Mouse (Mus musculus) lung, adult 2 months (tissue): ENCODE measurements around the gene Smpd3. TPM values are rescaled to one million over a fixed set of nuclear protein-coding genes. Genes with fewer than 3 reads are reported as not detected.
A peak's percentile ranks its signal among the peaks of the same experiment; 100 is the strongest.
"Not testable (repeated sequence)": the region's sequence is repeated elsewhere in the genome, so short reads cannot be mapped to it uniquely, and the experiment has no call there.

ENCODE experiments used
- DNase-seq: peaks from one replicate; pipeline ENCODE4 v3.0.0; 2022
- H3K4me1 ChIP-seq: fragments of 200-500 bp; 2 replicates; pipeline ENCODE4 v1.6.1; 2011; ENCODE audit warnings: low read length; ENCODE audit not compliant: control insufficient read depth, insufficient read depth
- H3K4me3 ChIP-seq: fragments of 200-500 bp; replicated peaks from 2 replicates; pipeline ENCODE3; 2011; ENCODE audit warnings: low read depth, mild to moderate bottlenecking, control low read depth, low read length; ENCODE audit errors: extremely low read depth
- CTCF ChIP-seq: fragments of 200-500 bp; IDR thresholded peaks from 2 replicates; pipeline ENCODE4 v1.5.1; 2011; ENCODE audit warnings: mild to moderate bottlenecking, low read length, control low read depth; ENCODE audit not compliant: insufficient read depth
- POLR2A ChIP-seq: fragments of 200-500 bp; IDR thresholded peaks from 2 replicates; pipeline ENCODE4 v1.6.1; 2011; ENCODE audit warnings: low read depth, mild to moderate bottlenecking, control low read depth, low read length, borderline replicate concordance; ENCODE audit errors: extremely low read depth
- WGBS: fragments of 180-500 bp; shearing (Covaris S2); methylation state at CpG from one replicate; pipeline ENCODE4 v1.1.7; 2018; 5-methylcytosine and 5-hydroxymethylcytosine counted together
- polyA plus RNA-seq: library from polyadenylated mRNA; depleted of rRNA; stranded (reverse); fragments of >200 nt; gene quantifications from 2 replicates; pipeline ENCODE4 v1.2.3, GENCODE M21; 2012

The Smpd3 gene
- polyA plus RNA-seq, 1 experiment: 7.6 TPM

DNA sequence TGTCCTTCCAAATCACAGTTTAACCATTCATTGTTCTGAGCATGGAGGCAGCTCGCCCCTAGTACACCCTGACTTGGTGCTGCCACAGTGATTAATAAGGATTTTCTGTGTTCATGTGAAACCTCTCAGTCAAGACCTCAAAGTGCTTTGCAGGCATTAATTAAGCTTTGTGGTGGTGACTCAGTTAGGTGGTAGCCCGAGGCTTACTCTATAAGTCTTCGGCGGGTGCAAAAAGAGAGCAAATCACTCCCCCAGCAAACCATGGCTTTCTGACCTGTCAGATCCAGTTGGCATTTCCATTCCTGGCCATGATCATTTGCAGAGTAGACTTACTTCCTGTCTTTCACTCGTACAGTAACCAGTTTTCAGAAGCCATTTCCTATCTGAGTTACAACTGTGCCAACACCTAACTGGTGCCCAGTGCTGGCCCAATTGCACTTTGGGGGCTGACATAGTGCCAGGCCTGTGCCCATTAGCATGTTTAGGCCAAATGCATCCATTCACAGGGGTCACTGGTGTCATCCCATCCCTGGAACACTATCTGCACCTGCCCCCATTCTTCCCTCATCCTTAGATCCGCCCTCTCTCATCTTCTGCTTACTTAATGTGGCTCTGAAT is 24.6 kb downstream of the Smpd3 start:
- TF ChIP-seq POLR2A: no peak
- no peak for TF ChIP-seq CTCF

GRCm38 (mm10) chr8:106311967-106312366 is 25.8 kb downstream of the Smpd3 start:
- WGBS: 100% methylated on average over 1 of the region's 1 CpGs
- no peak for TF ChIP-seq CTCF
- no peak for TF ChIP-seq POLR2A

More for the DNA sequence above, 24.6 kb downstream of the Smpd3 start:
- WGBS: 81% methylated on average over 6 of the region's 6 CpGs
- Histone ChIP-seq H3K4me1 (0 out of 2 replicates have a peak, but pooled peaks cover 4% of the 10 kb centered on the region), H3K4me3 (no peak overlapping the region)
- DNase-seq: no peak

DNA sequence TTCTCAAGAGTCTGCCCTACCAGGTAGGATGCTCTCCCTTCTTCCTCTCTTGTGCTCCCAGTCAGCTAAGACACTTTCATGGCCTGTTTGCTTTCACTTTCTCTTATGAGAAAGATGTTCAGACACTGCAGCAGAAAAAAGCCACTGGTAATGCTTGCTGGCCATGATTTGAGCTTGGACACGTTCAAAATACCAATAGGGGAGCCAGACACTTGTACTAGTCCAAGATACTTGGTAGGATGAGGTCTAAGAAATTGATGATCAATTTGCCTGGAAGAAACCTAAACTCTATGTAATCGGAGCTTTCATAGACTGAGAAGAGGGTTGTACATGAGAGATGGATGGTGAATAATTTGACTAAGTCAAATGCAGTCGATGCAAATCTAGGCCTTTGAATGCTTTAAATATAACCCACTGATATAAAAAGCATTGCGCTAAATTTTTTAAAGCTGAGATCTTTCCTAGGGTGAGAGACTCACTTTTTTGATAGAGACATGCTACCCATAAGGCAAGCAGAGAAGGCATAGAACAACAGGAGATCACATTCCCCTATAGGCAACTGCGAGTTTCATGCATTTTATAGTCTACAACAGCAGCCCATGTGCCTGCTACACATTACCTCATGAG is 27.6 kb downstream of the Smpd3 start:
- Histone ChIP-seq H3K4me1 (peaks cover 10% of the 10 kb centered on the region; the same call in 1 of the 2 replicates), H3K4me3 (no peak overlapping the region)
- DNase-seq: no peak
- TF ChIP-seq POLR2A (no peak), CTCF (no peak)
- WGBS: 87% methylated on average over 5 of the region's 5 CpGs

More at GRCm38 (mm10) chr8:106311967-106312366, 25.8 kb downstream of the Smpd3 start:
- Histone ChIP-seq H3K4me3 (no peak overlapping the region), H3K4me1 (peaks cover 10% of the 10 kb centered on the region; the same call in 1 of the 2 replicates)
- DNase-seq: no peak

GRCm38 (mm10) chr8:106308082-106308786 is 29.6 kb downstream of the Smpd3 start:
- peak; percentile 29 for DNase-seq
- 21% methylated on average over 6 of the region's 6 CpGs for WGBS
- H3K4me3 ChIP-seq: not testable (repeated sequence)

GRCm38 (mm10) chr8:106307586-106307985 is 30.2 kb downstream of the Smpd3 start:
- no peak for TF ChIP-seq CTCF
- no peak for TF ChIP-seq POLR2A
- peak; percentile 20 for DNase-seq
- H3K4me1 ChIP-seq: peaks cover 10% of the 10 kb centered on the region; the same call in 1 of the 2 replicates
- H3K4me3 ChIP-seq: no peak overlapping the region
- 30% methylated on average over 2 of the region's 2 CpGs for WGBS

More at GRCm38 (mm10) chr8:106308082-106308786, 29.6 kb downstream of the Smpd3 start:
- H3K4me1 ChIP-seq: peaks cover 10% of the 10 kb centered on the region; the same call in 1 of the 2 replicates

- not testable (repeated sequence) for DNase-seq, H3K4me3 ChIP-seq
- H3K4me1 ChIP-seq: peaks cover 10% of the 10 kb centered on the region; the same call in 1 of the 2 replicates
- WGBS: 65% methylated on average over 2 of the region's 2 CpGs
Measured at GRCm38 (mm10) chr8:106306711-106307248, 31.0 kb downstream of the Smpd3 start.

DNA sequence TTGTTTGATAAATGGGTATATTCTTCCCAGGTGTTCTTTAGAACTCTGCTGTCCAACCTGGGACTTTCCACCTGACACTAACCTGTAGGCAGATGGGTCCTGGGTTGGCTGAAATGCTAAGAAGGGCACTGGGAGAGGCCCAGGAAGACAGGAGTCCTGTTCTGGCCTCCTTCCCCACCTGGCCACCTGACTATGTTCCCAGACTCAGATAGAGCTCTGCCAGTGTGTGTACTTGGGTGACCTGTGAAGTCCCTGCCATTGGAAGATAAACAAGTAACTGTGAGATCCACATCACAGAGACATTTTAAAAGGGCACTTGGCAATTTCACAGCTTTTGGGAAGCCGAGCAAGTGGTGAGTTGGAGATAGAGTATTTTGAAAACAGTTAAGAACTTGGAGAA is 31.7 kb downstream of the Smpd3 start:
- Histone ChIP-seq H3K4me1 (peaks cover 10% of the 10 kb centered on the region; the same call in 1 of the 2 replicates), H3K4me3 (no peak overlapping the region)
- no peak for DNase-seq
- no peak for TF ChIP-seq POLR2A
- TF ChIP-seq CTCF: no peak
- 84% methylated on average over 1 of the region's 1 CpGs for WGBS

GRCm38 (mm10) chr8:106305301-106305700 is 32.5 kb downstream of the Smpd3 start:
- 92% methylated on average over 3 of the region's 3 CpGs for WGBS
- TF ChIP-seq POLR2A (no peak), CTCF (no peak)
- DNase-seq: no peak
- Histone ChIP-seq H3K4me3 (no peak overlapping the region), H3K4me1 (peaks cover 10% of the 10 kb centered on the region; the same call in 1 of the 2 replicates)

GRCm38 (mm10) chr8:106304321-106304720 is 33.5 kb downstream of the Smpd3 start:
- WGBS: 72% methylated on average over 6 of the region's 6 CpGs
- no peak for TF ChIP-seq CTCF
- no peak for TF ChIP-seq POLR2A
- H3K4me3 ChIP-seq: no peak overlapping the region
- no peak for DNase-seq
- peaks cover 10% of the 10 kb centered on the region; the same call in 1 of the 2 replicates for H3K4me1 ChIP-seq
